In genomic region chr13:51409936-51410481, GRCm38 (mm10) we compare ENCODE assay signal across 11 mouse cellular contexts. TPM values are rescaled to one million over a fixed set of nuclear protein-coding genes. Genes with fewer than 3 reads are reported as not detected.
DNase-seq lines count a peak whose midpoint lies in the region; ATAC-seq lines count a peak whose summit lies in the region.
"Had no signal": no experiment of that assay in that cellular context is flagged by ENCODE, and none has a peak within 500 bp of the region (broad histone marks: within the 10 kb centered on the region; RNA-seq: fewer than 3 reads in every experiment).

No protein-coding gene starts in this region.

- peaks cover 3% of the 10 kb centered on the region for H3K9me3 ChIP-seq in heart, embryonic 12.5 days (replicated peaks)
- H3K9me3 ChIP-seq in midbrain, embryonic 12.5 days = no peaks in the 10 kb centered on the region
- H3K9me3 ChIP-seq in midbrain, embryonic 11.5 days (ENCODE audit: control insufficient read depth, low read length) = no peaks in the 10 kb centered on the region
- no peaks in the 10 kb centered on the region for H3K9me3 ChIP-seq in intestine, embryonic 15.5 days
- H3K9me3 ChIP-seq in stomach, embryonic 16.5 days (replicated peaks; ENCODE audit: control insufficient read depth, low read length) = 0 out of 2 replicates have a peak, but pooled peaks cover 2% of the 10 kb centered on the region

- peak overlapping the region; percentile 63 for H3K4me3 ChIP-seq in heart, embryonic 12.5 days
- peak overlapping the region; percentile 9; the same call in 1 of the 2 replicates for H3K4me3 ChIP-seq in midbrain, embryonic 12.5 days
- no peak overlapping the region for H3K4me3 ChIP-seq in midbrain, embryonic 11.5 days (ENCODE audit: low read depth, low read length)
- peak overlapping the region; percentile 54 for H3K4me3 ChIP-seq in intestine, embryonic 15.5 days (replicated peaks)
- peak overlapping the region; percentile 57 for H3K4me3 ChIP-seq in stomach, embryonic 16.5 days (replicated peaks; ENCODE audit: low read length)

- H3K27me3 ChIP-seq in heart, embryonic 12.5 days (replicated peaks) = 0 out of 2 replicates have a peak, but pooled peaks cover 6% of the 10 kb centered on the region
- peaks cover 38% of the 10 kb centered on the region for H3K27me3 ChIP-seq in midbrain, embryonic 12.5 days
- H3K27me3 ChIP-seq in midbrain, embryonic 11.5 days (ENCODE audit: control insufficient read depth, insufficient read depth, low read length) = peaks cover 3% of the 10 kb centered on the region; the same call in 1 of the 2 replicates
- H3K27me3 ChIP-seq in intestine, embryonic 15.5 days (replicated peaks) = no peaks in the 10 kb centered on the region
- H3K27me3 ChIP-seq in stomach, embryonic 16.5 days (ENCODE audit: control insufficient read depth, insufficient read depth, low read length) = no peaks in the 10 kb centered on the region

- H3K27ac ChIP-seq in heart, embryonic 12.5 days (ENCODE audit: poor library complexity, severe bottlenecking) = no peak overlapping the region
- H3K27ac ChIP-seq in midbrain, embryonic 12.5 days (replicated peaks) = no peak overlapping the region
- no peak overlapping the region for H3K27ac ChIP-seq in midbrain, embryonic 11.5 days (ENCODE audit: low read depth, low read length)
- peak overlapping the region; percentile 69; the same call in 1 of the 2 replicates for H3K27ac ChIP-seq in intestine, embryonic 15.5 days
- H3K27ac ChIP-seq in stomach, embryonic 16.5 days (ENCODE audit: low read length) = peak overlapping the region; percentile 66; the same call in 1 of the 2 replicates

- peaks cover 6% of the 10 kb centered on the region; the same call in 1 of the 2 replicates for H3K36me3 ChIP-seq in heart, embryonic 12.5 days
- 0 out of 2 replicates have a peak, but pooled peaks cover 5% of the 10 kb centered on the region for H3K36me3 ChIP-seq in midbrain, embryonic 12.5 days
- H3K36me3 ChIP-seq in midbrain, embryonic 11.5 days (ENCODE audit: control insufficient read depth, insufficient read depth, low read length) = no peaks in the 10 kb centered on the region
- H3K36me3 ChIP-seq in intestine, embryonic 15.5 days = peaks cover 4% of the 10 kb centered on the region
- peaks cover 2% of the 10 kb centered on the region; the same call in 1 of the 2 replicates for H3K36me3 ChIP-seq in stomach, embryonic 16.5 days (ENCODE audit: control insufficient read depth, insufficient read depth, low read length)

- H3K4me2 ChIP-seq in heart, embryonic 12.5 days = peak overlapping the region; percentile 80
- peak overlapping the region; percentile 68 for H3K4me2 ChIP-seq in midbrain, embryonic 12.5 days (replicated peaks)
- no peak overlapping the region for H3K4me2 ChIP-seq in midbrain, embryonic 11.5 days
- H3K4me2 ChIP-seq in intestine, embryonic 15.5 days (replicated peaks) = peak overlapping the region; percentile 73
- peak overlapping the region; percentile 59 for H3K4me2 ChIP-seq in stomach, embryonic 16.5 days (ENCODE audit: low read depth, low read length)

- 54% methylated on average over 4 of the region's 6 CpGs for WGBS in heart, embryonic 12.5 days
- 74% methylated on average over 6 of the region's 6 CpGs for WGBS in midbrain, embryonic 12.5 days
- 83% methylated on average over 6 of the region's 6 CpGs for WGBS in midbrain, embryonic 11.5 days
- 55% methylated on average over 6 of the region's 6 CpGs for WGBS in intestine, embryonic 15.5 days
- WGBS in stomach, embryonic 16.5 days = 53% methylated on average over 6 of the region's 6 CpGs

- peaks cover 37% of the 10 kb centered on the region for H3K4me1 ChIP-seq in heart, embryonic 12.5 days (replicated peaks)
- peaks cover 19% of the 10 kb centered on the region for H3K4me1 ChIP-seq in midbrain, embryonic 12.5 days
- H3K4me1 ChIP-seq in midbrain, embryonic 11.5 days (ENCODE audit: control insufficient read depth, insufficient read depth, low read length) = peaks cover 12% of the 10 kb centered on the region
- peaks cover 13% of the 10 kb centered on the region for H3K4me1 ChIP-seq in intestine, embryonic 15.5 days (replicated peaks)
- H3K4me1 ChIP-seq in stomach, embryonic 16.5 days (ENCODE audit: control insufficient read depth, insufficient read depth, low read length) = peaks cover 11% of the 10 kb centered on the region

- no peak for DNase-seq in heart, adult 11 months
- DNase-seq in midbrain, embryonic 11.5 days (ENCODE audit: low spot score, missing footprints) = no peak
- no peak for DNase-seq in adrenal gland, postnatal 10 days
- DNase-seq: cerebellum, postnatal 14 days; gastrocnemius, postnatal 25 days; right cerebral cortex, postnatal 4 days had no signal

- ATAC-seq in heart, embryonic 12.5 days (ENCODE audit: insufficient number of reproducible peaks, low FRiP score) = no peak
- no peak for ATAC-seq in midbrain, embryonic 12.5 days (ENCODE audit: low FRiP score, low read depth)
- no peak for ATAC-seq in midbrain, embryonic 11.5 days (ENCODE audit: low FRiP score)
- no peak for ATAC-seq in intestine, embryonic 15.5 days
- ATAC-seq in stomach, embryonic 16.5 days (ENCODE audit: insufficient read depth, low FRiP score) = no peak
- ATAC-seq in activated CD4-positive, CD25-positive, alpha-beta regulatory T cell, adult 4 months = no peak

- no peak overlapping the region for H3K9ac ChIP-seq in heart, embryonic 12.5 days
- H3K9ac ChIP-seq in midbrain, embryonic 12.5 days (replicated peaks) = no peak overlapping the region
- H3K9ac ChIP-seq in midbrain, embryonic 11.5 days (ENCODE audit: low read length) = no peak overlapping the region
- H3K9ac ChIP-seq in intestine, embryonic 15.5 days = no peak overlapping the region
- peak overlapping the region; percentile 53 for H3K9ac ChIP-seq in stomach, embryonic 16.5 days (ENCODE audit: low read length)

RNA-seq across cellular contexts. Expression of gene S1pr3, which starts 1.6 kb away (rescaled TPM):
- 18.7 and 19.3 TPM in 2 replicates for polyA plus RNA-seq in heart, embryonic 12.5 days (2016; fragmentation: Nextera tagmentation; extraction: Ambion mirVana)
- 29.8 and 40.4 TPM in 2 replicates for polyA plus RNA-seq in midbrain, embryonic 12.5 days (2016; fragmentation: Nextera tagmentation; extraction: Ambion mirVana)
- 41.2 and 41.6 TPM in 2 replicates for polyA plus RNA-seq in midbrain, embryonic 11.5 days (2014; fragmentation: Nextera tagmentation; extraction: Ambion mirVana)
- polyA plus RNA-seq in intestine, embryonic 15.5 days (2015; fragmentation: Nextera tagmentation; extraction: Ambion mirVana) = 42.3 and 46.6 TPM in 2 replicates
- polyA plus RNA-seq in stomach, embryonic 16.5 days (2015; fragmentation: Nextera tagmentation; extraction: Ambion mirVana) = 36.8 and 37.0 TPM in 2 replicates
- total RNA-seq in adrenal gland, postnatal 10 days (2021) = 10 to 100 TPM; 19.9 to 22.4 TPM
- under 1 TPM in 1 of 2 experiments, not detected in 1; 0.17 TPM for polyA plus RNA-seq in activated CD4-positive, CD25-positive, alpha-beta regulatory T cell, adult 4 months (2017; shearing (Covaris generic))

Comparison
In these comparisons a context has a peak if more than half of its experiments do, and no peak if none do; other contexts are left out.
1. H3K27ac ChIP-seq: peak in intestine, embryonic 15.5 days (single experiment) and stomach, embryonic 16.5 days (single experiment); none in heart, embryonic 12.5 days (single experiment), midbrain, embryonic 12.5 days (single experiment) and midbrain, embryonic 11.5 days (single experiment).
2. RNA of gene S1pr3, which starts 1.6 kb away (polyA plus RNA-seq): 42.3 to 46.6 TPM in intestine, embryonic 15.5 days, 41.2 to 41.6 TPM in midbrain, embryonic 11.5 days, 29.8 to 40.4 TPM in midbrain, embryonic 12.5 days, 36.8 to 37.0 TPM in stomach, embryonic 16.5 days and 18.7 to 19.3 TPM in heart, embryonic 12.5 days; 0.17 TPM in activated CD4-positive, CD25-positive, alpha-beta regulatory T cell, adult 4 months; every median in the first group is over 10 times any median in the second.